Mouse (Mus musculus): Measurements from ENCODE around the gene Lpar4.

DNA sequence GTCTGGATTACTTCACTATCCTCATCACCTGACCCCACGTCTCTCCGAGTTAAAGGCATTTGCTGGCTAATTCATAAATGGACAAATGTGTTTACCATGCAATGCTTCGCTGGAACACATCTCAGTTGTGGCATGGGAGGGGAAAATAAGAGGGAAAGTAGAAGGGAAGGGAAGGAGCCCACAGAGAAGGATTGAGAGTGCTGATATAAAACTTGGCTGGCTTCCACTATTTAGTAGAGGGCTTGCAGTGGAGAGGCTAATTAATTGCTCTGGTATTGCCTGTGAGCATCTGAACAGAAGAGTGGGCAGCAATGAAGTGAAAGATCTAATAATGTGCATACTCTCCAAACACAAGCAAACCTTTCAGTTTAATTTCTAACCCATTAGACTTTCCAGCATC, 49.0 kb upstream of the Lpar4 start:
- no peak for TF ChIP-seq POLR2A (IDR thresholded peaks at IDR 0.05; ENCODE audit: insufficient read depth, low read depth, low read length)
- no peak for TF ChIP-seq CTCF (IDR thresholded peaks at IDR 0.05; ENCODE audit: insufficient read depth, low read depth, low read length)

Measured in olfactory bulb, adult 2 months (tissue).